Mouse (Mus musculus) forebrain, embryonic 11.5 days (tissue): ENCODE data around the gene Melk. TPM values are rescaled to one million over a fixed set of nuclear protein-coding genes. Genes with fewer than 3 reads are reported as not detected.

Experiments used
- ATAC-seq: fragments of 200-750 bp; cut with Nextera tagmentation; replicated peaks from 2 replicates; pipeline ENCODE4 v1.8.0; 2017; ENCODE audit warnings: moderate TSS enrichment; ENCODE audit not compliant: low FRiP score
- DNase-seq: peaks from one replicate; pipeline ENCODE4 v3.0.0-alpha.2; 2017; ENCODE audit warnings: low spot score
- H3K27ac ChIP-seq: fragments of 300-500 bp; sonication (generic); 2 replicates; pipeline ENCODE4 v1.5.1; 2014; ENCODE audit warnings: low read depth, low read length
- H3K27me3 ChIP-seq: fragments of 300-500 bp; sonication (generic); 2 replicates; pipeline ENCODE4 v1.6.1; 2014; ENCODE audit warnings: mild to moderate bottlenecking, low read length, mixed read lengths; ENCODE audit not compliant: control insufficient read depth, insufficient read depth
- H3K36me3 ChIP-seq: fragments of 300-500 bp; sonication (generic); 2 replicates; pipeline ENCODE4 v1.6.1; 2014; ENCODE audit warnings: mild to moderate bottlenecking, low read length, moderate library complexity, mixed read lengths; ENCODE audit not compliant: control insufficient read depth, insufficient read depth
- H3K4me1 ChIP-seq: fragments of 300-500 bp; sonication (generic); replicated peaks from 2 replicates; pipeline ENCODE4 v1.6.1; 2014; ENCODE audit warnings: low read length, mixed read lengths; ENCODE audit not compliant: control insufficient read depth, insufficient read depth
- H3K4me2 ChIP-seq: fragments of 300-500 bp; sonication (generic); 2 replicates; pipeline ENCODE4 v1.6.1; 2014; ENCODE audit warnings: low read depth, mild to moderate bottlenecking, low read length, moderate library complexity, mixed read lengths; ENCODE audit not compliant: severe bottlenecking
- H3K4me3 ChIP-seq: fragments of 300-500 bp; sonication (generic); 2 replicates; pipeline ENCODE4 v1.5.1; 2014; ENCODE audit warnings: low read depth, low read length
- H3K9ac ChIP-seq: fragments of 300-500 bp; sonication (generic); 2 replicates; pipeline ENCODE4 v1.6.1; 2014; ENCODE audit warnings: low read length
- H3K9me3 ChIP-seq: fragments of 300-500 bp; sonication (generic); 2 replicates; pipeline ENCODE4 v1.6.1; 2016; ENCODE audit warnings: low read length, mixed read lengths; ENCODE audit not compliant: control insufficient read depth
- WGBS: fragments of 180-500 bp; shearing (Covaris S2); extraction: QIAGEN DNeasy Blood & Tissue Kit; methylation state at CpG from one replicate; pipeline ENCODE4 v1.1.7; 2014; 5-methylcytosine and 5-hydroxymethylcytosine counted together
- polyA plus RNA-seq: library from polyadenylated mRNA; unstranded; fragments of >200 nt; fragmentation: Nextera tagmentation; extraction: Ambion mirVana; gene quantifications from 2 replicates; pipeline ENCODE4 v1.2.1, GENCODE M21; 2014

The Melk gene
- polyA plus RNA-seq, 1 experiment from 2014 or later: 78.5 TPM

DNA sequence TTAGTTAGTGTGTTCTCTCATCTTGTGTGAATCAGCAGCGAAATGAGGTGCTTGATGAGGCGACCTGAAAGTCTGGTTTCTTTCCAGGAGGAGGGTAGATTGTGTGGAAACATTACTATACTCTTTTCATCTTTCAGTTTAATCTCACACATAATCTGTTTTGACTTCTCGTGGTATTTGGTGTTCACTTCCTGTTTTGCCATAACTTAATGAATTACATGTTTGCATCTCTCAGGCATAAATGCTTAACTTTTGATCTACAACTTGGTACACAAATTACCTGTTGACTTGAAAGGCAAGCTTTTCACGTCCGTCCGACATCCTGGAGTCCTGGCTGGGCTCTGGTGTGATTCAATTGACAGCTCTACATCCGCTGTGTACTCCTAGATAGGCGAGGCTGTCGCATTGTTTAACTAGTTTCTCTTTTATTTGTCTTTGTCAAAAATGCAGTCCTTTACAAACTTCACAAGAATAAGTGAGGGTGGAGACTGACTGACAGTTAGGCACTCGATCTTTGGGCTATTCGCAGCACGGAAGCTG, 15.7 kb downstream of the Melk start:
- H3K4me2 ChIP-seq: no peak overlapping the region
- DNase-seq: no peak
- WGBS: 88% methylated on average over 12 of the region's 12 CpGs

GRCm38 (mm10) chr4:44320448-44320847, 19.8 kb downstream of the Melk start:
- H3K4me1 ChIP-seq: no peaks in the 10 kb centered on the region
- no peak overlapping the region for H3K27ac ChIP-seq
- H3K4me2 ChIP-seq: no peak overlapping the region
- H3K27me3 ChIP-seq: no peaks in the 10 kb centered on the region
- no peaks in the 10 kb centered on the region for H3K9me3 ChIP-seq
- DNase-seq (no peak), ATAC-seq (no peak)
- 97% methylated on average over 6 of the region's 6 CpGs for WGBS
- peaks cover 2% of the 10 kb centered on the region; the same call in 1 of the 2 replicates for H3K36me3 ChIP-seq
- H3K4me3 ChIP-seq: no peak overlapping the region
- H3K9ac ChIP-seq: no peak overlapping the region

More for the DNA sequence above, 15.7 kb downstream of the Melk start:
- Histone ChIP-seq H3K27me3 (no peaks in the 10 kb centered on the region), H3K4me1 (no peaks in the 10 kb centered on the region), H3K36me3 (peaks cover 2% of the 10 kb centered on the region; the same call in 1 of the 2 replicates), H3K9ac (no peak overlapping the region), H3K9me3 (no peaks in the 10 kb centered on the region), H3K4me3 (no peak overlapping the region), H3K27ac (no peak overlapping the region)
- ATAC-seq: no peak

- no peak overlapping the region for H3K27ac ChIP-seq
- H3K36me3 ChIP-seq: peaks cover 2% of the 10 kb centered on the region; the same call in 1 of the 2 replicates
- H3K9ac ChIP-seq: no peak overlapping the region
- ATAC-seq: no peak
- H3K4me3 ChIP-seq: no peak overlapping the region
- DNase-seq: no peak
- H3K27me3 ChIP-seq: no peaks in the 10 kb centered on the region
- no peaks in the 10 kb centered on the region for H3K9me3 ChIP-seq
- WGBS: 95% methylated on average over 7 of the region's 7 CpGs
- H3K4me1 ChIP-seq: no peaks in the 10 kb centered on the region
- H3K4me2 ChIP-seq: no peak overlapping the region
Measured at GRCm38 (mm10) chr4:44322124-44322523, 21.4 kb downstream of the Melk start.

DNA sequence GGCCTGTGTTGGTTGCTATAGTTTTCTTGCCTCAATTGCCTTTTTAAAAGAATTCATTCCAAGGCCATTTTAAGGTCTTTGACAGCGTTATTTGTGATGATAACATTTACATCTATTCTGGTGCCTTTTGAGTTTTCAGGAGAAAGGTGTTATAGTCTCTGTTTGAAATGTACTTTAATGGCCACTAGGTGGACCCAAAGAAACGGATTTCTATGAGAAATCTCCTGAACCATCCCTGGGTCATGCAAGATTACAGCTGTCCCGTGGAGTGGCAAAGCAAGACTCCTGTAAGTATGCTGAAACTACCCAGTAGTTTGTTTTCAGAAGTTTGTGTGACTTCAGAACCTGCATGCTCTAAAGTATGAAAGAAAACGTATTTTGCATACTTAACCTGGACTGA, 24.8 kb downstream of the Melk start:
- ATAC-seq: no peak
- DNase-seq: no peak
- Histone ChIP-seq H3K27me3 (no peaks in the 10 kb centered on the region), H3K27ac (no peak overlapping the region), H3K36me3 (no peaks in the 10 kb centered on the region; the same call in 1 of the 2 replicates), H3K4me1 (no peaks in the 10 kb centered on the region), H3K9ac (no peak overlapping the region), H3K4me2 (no peak overlapping the region), H3K4me3 (no peak overlapping the region), H3K9me3 (no peaks in the 10 kb centered on the region)
- 52% methylated on average over 4 of the region's 4 CpGs for WGBS

GRCm38 (mm10) chr4:44326721-44327120, 26.0 kb downstream of the Melk start:
- H3K36me3 ChIP-seq: no peaks in the 10 kb centered on the region; the same call in 1 of the 2 replicates

DNA sequence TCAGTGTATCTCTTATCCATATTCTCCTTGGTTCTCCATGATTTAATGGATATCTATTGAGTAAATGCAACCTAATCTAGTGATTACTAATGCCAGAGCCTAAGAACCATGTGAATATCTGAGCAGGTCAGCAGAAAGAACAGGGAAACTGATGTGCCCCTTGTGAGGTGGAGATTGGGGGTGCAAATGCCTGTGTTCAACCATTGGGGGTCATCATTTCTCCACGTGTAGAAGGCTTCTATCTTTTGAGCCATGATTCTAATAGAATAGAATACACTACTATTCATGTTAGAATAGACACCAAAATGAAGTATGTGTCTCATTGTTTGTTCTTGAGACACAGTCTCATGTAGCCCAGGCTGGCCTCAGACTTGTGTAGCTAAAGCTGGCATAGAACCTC, 27.3 kb downstream of the Melk start:
- Histone ChIP-seq H3K36me3 (no peaks in the 10 kb centered on the region; the same call in 1 of the 2 replicates), H3K9me3 (no peaks in the 10 kb centered on the region), H3K4me2 (no peak overlapping the region), H3K27me3 (no peaks in the 10 kb centered on the region), H3K27ac (no peak overlapping the region), H3K9ac (no peak overlapping the region), H3K4me3 (no peak overlapping the region), H3K4me1 (no peaks in the 10 kb centered on the region)
- no peak for DNase-seq
- no peak for ATAC-seq
- 81% methylated on average over 1 of the region's 1 CpGs for WGBS

More at GRCm38 (mm10) chr4:44326721-44327120, 26.0 kb downstream of the Melk start:
- whole genome bisulfite sequencing: 96% methylated on average over 3 of the region's 3 CpGs
- H3K27me3 ChIP-seq: no peaks in the 10 kb centered on the region
- DNase-seq (no peak), ATAC-seq (no peak)
- no peak overlapping the region for H3K9ac ChIP-seq
- no peak overlapping the region for H3K27ac ChIP-seq
- H3K4me1 ChIP-seq: no peaks in the 10 kb centered on the region
- H3K4me3 ChIP-seq: no peak overlapping the region
- H3K9me3 ChIP-seq: no peaks in the 10 kb centered on the region
- no peak overlapping the region for H3K4me2 ChIP-seq

- DNase-seq (no peak), ATAC-seq (no peak)
- Histone ChIP-seq H3K36me3 (no peaks in the 10 kb centered on the region; the same call in 1 of the 2 replicates), H3K9me3 (no peaks in the 10 kb centered on the region), H3K4me2 (no peak overlapping the region), H3K27ac (no peak overlapping the region), H3K9ac (no peak overlapping the region), H3K4me3 (no peak overlapping the region), H3K4me1 (no peaks in the 10 kb centered on the region), H3K27me3 (no peaks in the 10 kb centered on the region)
- 92% methylated on average over 8 of the region's 8 CpGs for WGBS
Measured at GRCm38 (mm10) chr4:44335006-44335405, 34.3 kb downstream of the Melk start.

- WGBS: 95% methylated on average over 7 of the region's 7 CpGs
- no peak for DNase-seq
- Histone ChIP-seq H3K27me3 (no peaks in the 10 kb centered on the region), H3K9ac (no peak overlapping the region), H3K4me3 (no peak overlapping the region), H3K9me3 (no peaks in the 10 kb centered on the region), H3K36me3 (no peaks in the 10 kb centered on the region; the same call in 1 of the 2 replicates), H3K4me1 (no peaks in the 10 kb centered on the region), H3K4me2 (no peak overlapping the region), H3K27ac (no peak overlapping the region)
- ATAC-seq: no peak
Measured at GRCm38 (mm10) chr4:44361670-44362069, 61.0 kb downstream of the Melk start.

DNA sequence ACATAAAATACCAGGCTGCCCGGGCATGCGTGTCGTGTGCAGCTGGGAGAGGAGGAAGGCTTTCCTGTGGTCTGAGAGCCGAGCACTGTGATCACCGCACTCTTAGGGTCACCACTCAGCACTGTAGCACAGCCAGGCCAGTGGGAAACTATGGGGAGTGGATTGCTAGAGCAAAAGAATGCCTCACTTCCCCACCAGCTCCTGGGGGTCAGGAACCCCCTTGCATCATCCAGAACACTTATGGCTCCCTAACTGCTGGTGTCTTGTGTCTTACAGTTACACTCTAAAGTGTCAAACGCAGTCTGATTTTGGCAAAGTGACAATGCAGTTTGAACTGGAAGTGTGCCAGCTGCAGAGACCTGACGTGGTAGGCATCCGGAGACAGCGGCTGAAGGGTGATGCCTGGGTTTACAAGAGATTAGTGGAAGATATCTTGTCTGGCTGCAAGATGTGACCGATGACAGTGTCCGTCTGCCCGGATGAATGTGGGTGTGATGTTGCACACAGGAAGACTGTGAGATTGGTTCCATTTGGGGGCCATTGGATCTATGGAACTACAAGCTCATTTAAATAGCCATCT, 62.8 kb downstream of the Melk start:
- Histone ChIP-seq H3K27ac (no peak overlapping the region), H3K36me3 (no peaks in the 10 kb centered on the region; the same call in 1 of the 2 replicates), H3K9ac (no peak overlapping the region), H3K4me3 (no peak overlapping the region), H3K4me2 (no peak overlapping the region), H3K9me3 (no peaks in the 10 kb centered on the region), H3K4me1 (no peaks in the 10 kb centered on the region), H3K27me3 (no peaks in the 10 kb centered on the region)
- DNase-seq (no peak), ATAC-seq (no peak)
- WGBS: 95% methylated on average over 12 of the region's 12 CpGs
